Mouse (Mus musculus) frontal cortex, postnatal 36 days (tissue): Measurements from ENCODE around the gene Fryl.

Source experiments
- DNase-seq, 2 experiments: peaks; one replicate each; pipeline ENCODE4 v3.0.0; 2022; ENCODE audit warnings: low spot score in 2 of 2

The Fryl gene

GRCm38 (mm10) chr5:73222397-73222796 is 34.0 kb downstream of the Fryl start:
- no peak for DNase-seq

DNA sequence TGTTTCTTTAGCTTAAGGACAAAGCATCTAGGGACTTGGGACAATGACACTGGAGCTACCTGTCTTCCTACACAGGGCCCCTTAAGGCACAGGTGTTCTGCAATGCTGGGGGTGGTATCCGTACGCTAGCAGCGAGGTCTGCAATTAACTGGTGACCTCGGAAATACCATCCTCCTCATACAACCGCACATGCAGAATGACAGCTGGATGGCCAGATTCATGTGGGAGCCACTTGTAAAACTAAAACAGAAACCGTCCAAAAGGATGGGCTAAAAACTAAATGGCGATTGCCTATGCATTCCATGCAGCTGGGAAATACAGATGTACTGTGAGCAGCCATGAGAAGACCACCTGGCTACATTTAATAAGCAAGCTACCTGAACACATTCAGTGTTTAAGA is 34.6 kb downstream of the Fryl start:
- no peak for DNase-seq

DNA sequence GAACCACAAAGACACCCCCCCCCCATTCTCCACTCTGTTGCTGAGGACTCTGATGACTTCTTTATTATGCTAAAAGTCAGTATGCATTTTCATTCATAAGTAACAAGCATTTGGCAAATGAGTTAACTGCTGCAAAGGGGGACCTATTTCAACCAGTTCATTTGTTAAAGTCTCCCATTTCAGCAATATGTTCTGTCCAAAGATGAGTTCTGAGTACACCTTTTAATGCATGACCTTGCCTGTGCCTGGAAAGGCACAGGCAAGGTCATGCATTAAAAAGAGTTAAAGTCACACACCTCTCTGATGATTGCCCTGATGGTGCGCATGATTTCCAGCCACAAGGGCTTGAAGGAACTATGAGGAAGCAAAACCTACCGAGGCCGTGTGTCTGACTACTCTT is 36.7 kb downstream of the Fryl start:
- no peak for DNase-seq

- DNase-seq: no peak
Observed at GRCm38 (mm10) chr5:73218065-73218464, 38.4 kb downstream of the Fryl start.

DNA sequence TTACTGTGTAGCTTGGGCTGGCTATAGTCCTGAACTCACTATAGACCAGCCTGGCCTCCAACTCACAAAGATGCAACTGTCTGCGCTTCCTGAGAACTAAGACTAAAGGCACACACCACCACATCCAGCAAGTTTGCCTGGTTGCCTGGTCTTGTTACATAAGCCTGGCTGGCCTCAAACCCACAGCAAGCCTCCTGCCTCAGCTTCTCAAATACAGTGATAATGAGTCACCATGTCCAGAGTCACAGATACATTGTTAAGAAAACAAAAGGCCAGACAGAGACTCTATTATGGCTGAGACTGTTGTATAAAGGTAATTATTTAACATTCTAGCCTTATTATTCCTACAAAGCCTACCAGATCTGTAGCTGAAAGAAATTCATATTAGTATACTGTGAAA is 39.3 kb downstream of the Fryl start:
- no peak for DNase-seq

DNA sequence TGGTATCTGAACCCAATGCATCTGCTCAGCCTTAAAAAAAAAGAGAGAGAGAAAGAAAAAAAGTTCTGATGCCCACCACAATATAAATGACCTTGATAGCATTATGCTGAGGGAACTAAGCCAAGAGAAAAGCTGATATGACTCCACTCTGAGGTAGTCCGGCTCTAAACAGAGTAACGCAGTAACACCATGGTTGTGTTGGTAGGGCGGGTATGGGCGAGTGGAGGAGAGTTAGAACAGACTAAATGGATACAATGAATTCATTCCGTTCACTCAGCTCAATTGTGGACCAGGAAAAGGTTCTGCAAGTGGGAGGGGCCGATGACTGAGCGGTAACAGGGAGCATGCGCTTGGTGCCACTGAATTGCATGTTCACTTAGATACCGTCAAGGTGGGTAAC is 40.4 kb downstream of the Fryl start:
- no peak for DNase-seq

GRCm38 (mm10) chr5:73212446-73212845 is 44.0 kb downstream of the Fryl start:
- DNase-seq: no peak

- no peak for DNase-seq
Observed at GRCm38 (mm10) chr5:73211961-73212360, 44.5 kb downstream of the Fryl start.

- DNase-seq: no peak
Observed at GRCm38 (mm10) chr5:73210971-73211315, 45.5 kb downstream of the Fryl start.

- no peak for DNase-seq
Observed at GRCm38 (mm10) chr5:73210127-73210970, 46.1 kb downstream of the Fryl start.

GRCm38 (mm10) chr5:73209201-73210096 is 47.0 kb downstream of the Fryl start:
- DNase-seq: no peak

GRCm38 (mm10) chr5:73208645-73209044 is 47.8 kb downstream of the Fryl start:
- DNase-seq: no peak

GRCm38 (mm10) chr5:73206722-73207121 is 49.7 kb downstream of the Fryl start:
- DNase-seq: no peak

DNA sequence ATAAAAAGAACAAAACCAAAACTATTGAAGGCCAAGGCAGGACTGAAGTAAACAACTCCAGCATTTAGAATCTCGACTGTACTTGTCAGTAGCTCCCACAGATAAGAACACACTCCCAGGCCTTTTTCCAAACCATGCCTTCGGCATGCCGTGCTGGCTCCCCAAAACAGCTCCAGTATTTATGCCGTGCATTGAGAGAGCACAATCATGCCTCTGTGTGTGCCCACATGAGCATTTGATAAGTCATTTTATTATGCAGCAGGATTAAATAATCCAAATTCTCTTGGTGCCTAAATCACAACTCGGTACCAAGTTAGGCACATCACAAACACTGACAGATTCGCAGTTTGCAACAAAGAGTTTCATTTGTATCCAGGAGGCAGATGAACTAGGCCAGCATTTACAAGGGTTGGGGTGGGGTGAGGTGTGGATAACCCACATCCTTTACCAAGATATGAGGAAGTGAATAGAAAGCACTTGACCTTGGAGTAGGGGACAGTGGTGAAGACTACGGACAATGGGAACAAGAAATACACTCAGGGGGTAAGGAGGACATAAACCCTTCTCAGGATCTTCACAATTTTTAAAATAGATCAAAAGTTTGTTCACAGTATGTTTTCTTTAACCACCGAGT is 50.3 kb downstream of the Fryl start:
- no peak for DNase-seq

DNA sequence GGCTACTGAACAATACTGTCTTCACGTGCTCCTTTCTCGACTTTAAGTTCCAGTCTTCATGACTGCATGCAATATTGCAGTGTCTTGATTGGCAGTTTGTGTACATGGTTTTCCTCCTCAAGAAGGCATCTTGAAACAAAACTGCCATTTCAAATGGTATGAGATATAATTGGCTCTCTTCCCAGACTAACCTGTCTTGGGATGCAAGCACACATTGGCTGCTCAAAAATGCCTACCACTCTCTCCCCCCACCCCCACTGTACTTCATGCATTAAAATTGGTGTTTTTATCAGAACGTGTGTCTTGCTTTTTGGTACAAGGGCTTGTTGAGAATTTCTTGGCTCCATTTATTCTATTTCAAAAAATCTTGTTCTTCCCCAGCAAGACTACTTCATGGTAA is 51.4 kb downstream of the Fryl start:
- no peak for DNase-seq

GRCm38 (mm10) chr5:73202498-73202897 is 53.9 kb downstream of the Fryl start:
- no peak for DNase-seq

- no peak for DNase-seq
Observed at GRCm38 (mm10) chr5:73202077-73202476, 54.3 kb downstream of the Fryl start.

- DNase-seq: no peak
Observed at GRCm38 (mm10) chr5:73200387-73201384, 55.7 kb downstream of the Fryl start.

GRCm38 (mm10) chr5:73199586-73199985 is 56.8 kb downstream of the Fryl start:
- no peak for DNase-seq

- no peak for DNase-seq
Observed at GRCm38 (mm10) chr5:73198690-73199089, 57.7 kb downstream of the Fryl start.

- no peak for DNase-seq
Observed at GRCm38 (mm10) chr5:73197796-73198195, 58.6 kb downstream of the Fryl start.
